Mouse (Mus musculus) right cerebral cortex, adult 2 months (tissue): Measurements from ENCODE around the gene Stk38l.
"Not testable (repeated sequence)": the region's sequence is repeated elsewhere in the genome, so short reads cannot be mapped to it uniquely, and the experiment has no call there.

ENCODE experiments used
- DNase-seq, 2 experiments: peaks; one replicate each; pipeline ENCODE4 v3.0.0; 2021 to 2022; ENCODE audit warnings: low spot score in 2 of 2

Gene Stk38l

DNA sequence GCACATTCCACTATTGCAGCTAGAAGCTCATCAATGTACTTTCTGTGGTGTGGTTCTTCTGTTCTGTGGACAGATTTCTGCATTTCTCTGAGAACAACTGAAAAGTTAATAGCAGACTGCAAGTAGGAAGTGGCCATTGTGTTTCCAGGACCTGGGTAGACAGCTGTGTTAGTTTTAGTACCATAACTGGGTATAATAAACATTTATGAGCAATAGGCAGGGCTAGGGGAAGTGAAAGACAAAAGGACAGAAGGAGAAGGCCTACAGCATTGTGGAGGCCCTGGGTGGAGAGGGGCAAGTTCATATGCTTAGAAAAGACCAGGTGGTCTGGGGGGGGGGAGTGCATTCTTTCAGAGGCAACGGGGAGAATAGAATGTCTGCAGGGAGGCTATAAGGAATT, 8.8 kb downstream of the Stk38l start:
- DNase-seq, result no peak

DNA sequence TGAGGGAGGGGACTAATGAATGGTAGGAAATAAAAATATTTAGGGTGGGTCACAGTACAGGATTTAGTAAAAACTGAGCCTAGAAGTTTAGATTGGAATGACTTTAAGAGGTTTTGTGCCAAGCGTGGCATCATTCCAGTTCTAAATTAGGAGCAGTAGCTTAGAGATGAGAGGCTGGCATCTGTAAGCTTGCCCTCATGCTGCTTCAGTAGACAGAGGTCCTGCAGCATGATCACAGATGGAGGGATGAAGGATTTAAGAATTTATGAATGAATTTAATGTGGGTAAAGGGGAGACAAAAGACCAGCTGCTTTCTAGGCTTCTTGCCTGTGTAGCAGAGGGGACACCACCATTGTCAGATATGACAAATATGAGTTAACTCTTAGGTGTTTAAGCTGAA, 14.1 kb downstream of the Stk38l start:
- no peak for DNase-seq

DNA sequence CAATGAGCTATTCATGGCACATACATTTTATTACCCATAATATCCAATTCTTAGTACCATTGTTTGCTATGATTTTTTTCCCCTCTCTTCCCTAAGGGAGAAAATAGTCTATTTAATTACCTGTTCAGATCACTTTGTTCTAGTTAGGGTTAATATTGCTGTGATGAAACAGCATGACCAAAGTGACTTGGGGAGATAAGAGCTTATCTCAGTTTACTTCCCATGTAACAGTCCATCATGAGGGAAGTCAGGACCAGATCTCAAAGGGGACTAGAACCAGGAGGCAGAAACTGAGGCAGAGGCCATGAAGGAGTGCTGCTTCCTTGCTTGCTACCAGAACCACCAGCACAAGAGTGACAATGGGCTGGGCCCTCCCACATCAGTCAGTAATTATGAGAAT, 15.9 kb downstream of the Stk38l start:
- no peak for DNase-seq

DNA sequence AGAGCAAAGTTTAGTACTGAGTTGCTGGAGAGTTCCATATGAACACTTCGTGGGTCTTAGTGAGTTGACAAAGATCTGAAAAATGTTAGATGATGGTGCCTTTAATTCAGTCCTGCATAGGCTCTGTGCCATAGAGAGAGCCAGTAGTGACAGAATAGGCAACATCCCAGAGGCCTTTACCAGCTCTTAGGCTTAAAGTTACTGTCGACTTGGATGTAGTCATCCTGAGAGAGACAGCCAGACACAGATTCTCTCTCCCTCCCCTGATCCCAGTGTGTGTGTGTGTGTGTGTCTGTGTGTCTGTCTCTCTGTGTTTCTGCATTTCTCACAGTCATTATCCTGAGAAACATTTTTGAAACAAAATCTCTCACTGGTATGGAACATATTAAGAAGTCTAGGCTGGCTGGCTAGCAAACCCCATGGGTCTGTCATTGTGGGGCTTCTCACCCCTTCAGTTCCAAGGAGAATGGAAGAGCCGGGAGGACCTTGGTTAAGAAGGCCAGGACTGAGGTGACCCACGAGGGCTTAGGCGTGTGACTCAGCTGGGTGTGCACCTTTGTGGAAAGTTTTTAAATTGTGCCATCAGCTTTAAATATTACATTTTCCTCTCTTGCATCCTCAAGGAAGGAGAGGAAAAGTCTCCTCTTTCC, 17.3 kb downstream of the Stk38l start:
- DNase-seq, result no peak

- not testable (repeated sequence) for DNase-seq
Observed at GRCm38 (mm10) chr6:146744266-146744665, 19.5 kb downstream of the Stk38l start.

DNA sequence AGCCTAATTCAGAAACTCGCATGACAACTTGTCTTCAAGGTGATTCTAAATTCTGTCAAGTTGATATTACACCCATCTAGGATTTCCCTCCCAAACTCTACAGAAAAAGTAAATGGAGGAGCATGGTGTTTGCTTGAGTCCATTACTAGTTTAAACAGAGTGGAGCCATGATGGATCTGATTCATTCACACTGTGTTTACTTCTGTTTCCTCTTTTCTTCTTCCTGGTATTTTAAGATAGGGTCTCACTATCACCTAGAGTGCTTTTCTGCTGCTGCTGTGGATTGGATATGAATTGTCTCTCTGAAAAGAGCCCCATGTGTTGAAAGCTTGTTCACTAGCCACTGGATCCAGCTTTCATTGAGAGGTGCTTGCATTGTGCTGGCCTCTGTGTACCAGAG, 20.4 kb downstream of the Stk38l start:
- DNase-seq, result no peak

- no peak for DNase-seq
Observed at GRCm38 (mm10) chr6:146746577-146746976, 21.8 kb downstream of the Stk38l start.

DNA sequence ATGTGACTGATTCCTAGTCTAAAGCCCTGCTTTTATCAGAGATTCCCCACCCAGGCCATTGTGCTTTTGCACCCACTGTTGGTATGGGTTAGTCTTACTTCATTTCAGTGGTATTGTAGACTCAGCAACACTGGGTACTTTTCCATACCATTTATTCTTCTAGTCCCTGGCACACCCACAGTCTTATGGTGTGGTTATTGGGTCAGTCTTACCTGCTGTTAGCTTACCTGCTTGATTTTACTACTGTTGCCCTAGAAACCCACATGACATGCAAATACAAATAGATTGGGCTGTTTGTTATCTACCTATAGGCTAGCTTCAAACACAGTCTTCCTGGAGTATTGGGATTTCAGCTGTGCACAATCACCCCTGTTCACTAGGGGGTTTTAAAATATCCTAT, 22.3 kb downstream of the Stk38l start:
- no peak for DNase-seq

DNA sequence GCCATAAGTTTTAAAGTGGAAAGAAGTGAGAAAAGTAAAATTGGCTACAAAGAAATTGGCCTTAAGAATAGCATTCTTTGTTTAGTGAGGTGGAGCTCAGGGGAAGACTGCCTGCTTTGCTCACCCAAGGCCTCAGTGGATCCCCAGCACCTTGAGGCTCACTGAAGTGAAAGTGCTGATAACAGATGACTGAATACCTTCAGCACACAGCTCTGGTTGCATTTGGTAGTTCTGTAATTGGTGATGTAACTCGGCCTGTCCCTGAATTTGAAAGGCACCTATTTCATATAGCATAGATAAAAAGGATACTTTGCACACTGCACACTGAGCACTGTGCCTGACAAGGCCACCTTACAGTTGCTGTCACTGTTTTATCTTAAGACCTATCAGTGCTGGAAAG, 23.5 kb downstream of the Stk38l start:
- DNase-seq, result no peak

DNA sequence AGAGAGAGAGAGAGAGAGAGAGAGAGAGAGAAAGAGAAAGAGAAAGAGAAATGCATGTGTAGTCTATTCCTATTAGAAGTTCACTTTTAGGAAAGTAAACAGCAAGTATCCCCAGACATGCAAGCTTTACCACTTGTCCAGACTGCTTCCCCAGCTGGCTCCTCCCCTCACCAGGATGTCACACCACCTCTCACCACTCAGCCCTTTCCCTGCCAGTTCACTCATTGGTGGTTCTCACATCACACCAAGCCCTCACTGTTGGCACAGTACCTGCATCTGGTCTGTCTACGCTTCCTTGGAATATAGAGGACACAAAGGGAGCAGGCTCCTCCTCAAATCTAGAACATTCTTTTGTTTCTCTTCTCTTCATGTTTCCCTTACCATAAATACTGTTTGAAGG, 26.9 kb downstream of the Stk38l start:
- DNase-seq, result no peak

- no peak for DNase-seq
Observed at GRCm38 (mm10) chr6:146752178-146752577, 27.4 kb downstream of the Stk38l start.

GRCm38 (mm10) chr6:146752612-146753011, 27.8 kb downstream of the Stk38l start:
- DNase-seq, result no peak

DNA sequence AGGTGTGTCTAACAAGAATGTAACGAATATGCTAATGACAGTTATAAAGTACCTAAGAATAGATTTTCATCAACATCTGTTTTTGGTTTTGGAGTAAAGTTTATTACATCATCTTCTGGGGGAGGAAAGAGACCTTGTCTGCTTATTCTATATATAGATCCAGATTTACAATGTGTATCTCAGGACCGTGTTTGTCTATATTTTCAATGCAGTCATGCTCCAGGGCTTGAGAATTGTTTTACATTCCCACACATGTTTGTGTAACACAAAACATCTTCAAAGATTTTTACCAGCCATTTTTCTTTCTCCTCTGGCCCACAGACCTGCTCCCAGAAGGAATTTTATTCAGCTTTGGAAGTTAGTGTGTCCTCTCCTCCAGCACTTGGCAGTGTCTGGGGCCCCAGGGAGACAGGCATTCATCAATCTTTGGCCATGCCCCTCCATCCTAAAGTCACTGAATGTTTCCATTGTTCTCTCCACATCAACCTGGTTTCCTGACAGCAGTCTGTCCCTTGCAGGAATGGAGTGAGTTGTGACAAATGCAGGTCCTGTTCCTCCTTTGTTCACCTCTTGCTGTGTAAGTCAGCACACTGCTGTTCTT, 28.9 kb downstream of the Stk38l start:
- DNase-seq, result no peak

GRCm38 (mm10) chr6:146755136-146755535, 30.3 kb downstream of the Stk38l start:
- DNase-seq, result no peak

GRCm38 (mm10) chr6:146755679-146756078, 30.9 kb downstream of the Stk38l start:
- no peak for DNase-seq

DNA sequence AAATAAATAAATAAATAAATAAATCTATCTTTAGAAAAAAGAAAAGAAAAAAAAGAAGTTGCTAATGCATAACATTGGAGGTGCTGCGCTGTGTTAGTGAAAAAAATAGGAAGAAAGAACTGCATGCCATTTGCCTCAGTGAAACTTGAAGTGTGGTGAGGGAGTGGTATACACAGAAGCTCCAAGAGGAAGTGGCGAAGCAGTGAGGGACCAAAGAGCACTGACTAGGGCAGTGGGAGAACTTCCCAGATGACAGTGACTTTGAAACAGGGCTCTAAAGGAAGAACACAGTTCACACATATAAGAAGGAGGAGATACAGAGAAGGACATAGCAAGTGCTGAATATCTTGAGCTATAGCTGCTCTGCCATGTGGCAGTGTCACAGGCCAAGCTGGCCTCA, 34.2 kb downstream of the Stk38l start:
- DNase-seq, result no peak

DNA sequence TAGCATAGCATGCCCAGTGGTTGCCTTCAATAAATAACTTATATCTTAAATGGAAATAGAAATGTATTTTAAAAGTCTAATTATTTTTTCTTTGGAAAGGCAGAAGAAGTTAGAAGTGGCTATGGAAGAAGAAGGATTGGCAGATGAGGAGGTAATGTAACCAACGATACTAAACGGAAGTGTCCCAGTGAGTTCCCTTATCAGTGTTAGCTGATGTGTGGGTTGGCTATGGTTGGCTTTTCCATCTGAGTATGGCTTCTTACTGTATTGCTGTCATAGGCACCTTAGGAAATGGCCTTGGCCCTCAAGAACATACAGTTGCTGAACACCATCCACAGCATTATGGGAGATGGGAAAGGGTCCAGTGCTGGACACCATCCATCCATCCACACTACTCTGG, 35.2 kb downstream of the Stk38l start:
- no peak for DNase-seq

DNA sequence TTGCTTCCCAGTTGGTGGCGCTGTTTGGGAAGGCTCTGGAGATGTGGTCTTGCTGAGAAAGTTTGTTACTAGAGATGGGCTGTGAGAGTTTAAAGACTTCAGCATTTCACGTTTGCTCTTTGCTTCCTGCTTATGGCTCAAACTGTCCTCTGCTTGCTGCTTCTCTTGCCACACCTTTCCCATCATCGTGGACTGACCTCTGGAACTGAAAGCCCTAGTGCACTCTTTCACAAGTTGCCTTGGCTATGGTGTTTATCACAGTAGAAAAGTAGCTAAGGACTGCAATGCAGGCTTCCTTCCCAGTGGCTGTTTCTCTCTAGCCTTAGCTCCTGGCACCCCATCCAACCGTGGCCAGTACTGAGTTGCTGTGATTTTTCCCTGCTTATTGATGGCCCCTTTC, 35.9 kb downstream of the Stk38l start:
- DNase-seq, result no peak

- DNase-seq, result peak in 1 of 2 experiments; percentile 11
Observed at GRCm38 (mm10) chr6:146762264-146762898, 37.6 kb downstream of the Stk38l start.

DNA sequence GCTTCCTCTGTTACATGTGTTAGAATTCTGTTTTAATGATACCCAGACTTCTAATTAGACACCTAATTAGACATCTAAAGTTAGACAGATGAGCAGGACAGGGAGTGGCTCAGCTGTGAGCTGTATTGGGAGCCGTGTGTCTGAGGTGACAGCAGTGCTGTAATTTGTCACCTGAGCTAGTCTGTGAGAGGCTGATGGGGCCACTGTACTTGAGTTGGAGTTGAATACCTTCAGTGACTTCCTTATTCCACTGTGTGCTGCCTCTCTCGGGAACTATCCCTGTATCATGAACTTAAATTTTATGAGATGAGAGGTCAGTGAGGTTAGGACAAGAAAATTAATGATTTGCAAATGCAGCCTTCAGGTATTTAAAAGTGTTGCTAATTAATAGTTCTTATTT, 39.8 kb downstream of the Stk38l start:
- DNase-seq, result no peak

- no peak for DNase-seq
Observed at GRCm38 (mm10) chr6:146765270-146765669, 40.5 kb downstream of the Stk38l start.

GRCm38 (mm10) chr6:146768813-146769404, 44.1 kb downstream of the Stk38l start:
- DNase-seq, result no peak
